Mouse (Mus musculus): ENCODE measurements at regions not wholly inside any gene's neighbourhood (a gene's known extent, or its start where the extent isn't known, plus 50 kb on each side); places are given as distances from the start of the nearest gene placed in this dataset.
A peak's percentile ranks its signal among the peaks of the same experiment; 100 is the strongest.
"Not testable (repeated sequence)": the region's sequence is repeated elsewhere in the genome, so short reads cannot be mapped to it uniquely, and the experiment has no call there.

DNA sequence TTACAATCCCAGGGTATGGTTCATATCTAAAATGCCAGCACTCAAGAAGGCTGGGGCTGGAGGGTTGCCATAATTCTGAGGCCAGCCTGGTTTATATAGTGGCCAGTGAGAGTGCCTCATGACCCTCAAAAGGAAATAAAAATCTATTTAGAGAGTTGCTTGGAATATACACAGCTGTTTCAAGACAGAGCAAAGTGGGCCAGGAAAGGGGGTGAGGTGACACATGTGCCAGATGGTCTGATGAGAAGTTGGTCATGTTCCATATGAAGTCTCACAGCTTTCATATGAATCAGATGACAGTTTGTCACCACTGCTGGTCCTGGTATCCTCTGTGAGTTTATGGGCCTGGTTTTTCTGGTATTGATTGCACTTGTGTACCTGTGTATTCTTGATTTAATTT is 261.5 kb upstream of the Ube2e3 start:
- intact Hi-C loops (cut with DNase I), result no loop called here
- DNase-seq, result peak; percentile 3 to 5

- intact Hi-C loops (cut with DNase I), result no loop called here
Observed at GRCm38 (mm10) chr2:78600753-78601152, 267.2 kb upstream of the Ube2e3 start.

GRCm38 (mm10) chr2:78598039-78598438 is 269.9 kb upstream of the Ube2e3 start:
- DNase-seq, result no peak
- intact Hi-C loops (cut with DNase I), result no loop called here

More at GRCm38 (mm10) chr2:78600753-78601152, 267.2 kb upstream of the Ube2e3 start:
- DNase-seq, result no peak

- no peak for DNase-seq
- intact Hi-C loops (cut with DNase I), result no loop called here
Observed at GRCm38 (mm10) chr2:78596251-78596650, 271.7 kb upstream of the Ube2e3 start.

DNA sequence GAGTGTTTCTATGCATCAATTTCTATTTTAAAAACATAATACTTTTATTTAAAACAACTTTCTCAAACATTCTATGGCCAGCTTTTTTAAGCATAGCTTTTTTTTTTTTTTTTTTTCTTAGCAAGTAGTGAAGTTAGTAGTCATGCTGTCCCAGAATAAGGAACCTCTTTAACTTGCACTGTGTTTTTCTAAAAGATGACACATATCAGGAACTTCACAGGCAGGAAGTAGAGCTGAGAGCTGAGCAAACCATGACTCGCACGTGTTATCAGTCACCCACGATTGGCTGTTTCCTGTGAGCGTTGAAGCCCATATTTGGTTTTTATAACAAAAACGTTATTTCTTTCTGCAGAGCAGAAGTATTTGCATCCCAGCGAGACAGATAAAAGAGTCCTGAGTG is 287.9 kb upstream of the Ube2e3 start:
- no peak for DNase-seq
- intact Hi-C loops (cut with DNase I), result no loop called here

- intact Hi-C loops (cut with DNase I), result no loop called here
- no peak for DNase-seq
Observed at GRCm38 (mm10) chr2:78572492-78572891, 295.4 kb upstream of the Ube2e3 start.

GRCm38 (mm10) chr2:78558128-78558527 is 309.8 kb upstream of the Ube2e3 start:
- intact Hi-C loops (cut with DNase I), result no loop called here
- DNase-seq, result no peak

DNA sequence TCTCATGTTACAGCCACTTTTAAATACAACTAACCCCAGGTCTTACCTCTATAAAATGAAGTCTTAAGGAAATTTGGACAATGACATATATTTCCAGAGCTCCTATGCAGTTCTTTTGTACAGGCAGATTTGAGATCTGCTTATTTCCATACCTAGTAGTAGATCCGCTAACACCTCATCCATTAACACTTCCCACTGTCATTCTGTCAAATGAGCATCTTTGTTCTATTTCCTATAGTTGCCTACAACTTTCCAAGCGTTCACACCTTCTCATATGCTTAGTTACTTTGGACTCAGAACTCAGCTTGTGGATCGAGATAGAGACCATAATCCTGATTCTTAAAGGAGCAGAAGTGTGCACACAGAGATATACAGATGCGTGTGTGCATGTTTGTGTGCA is 316.8 kb upstream of the Ube2e3 start:
- DNase-seq, result no peak

GRCm38 (mm10) chr2:78548683-78549467 is 319.0 kb upstream of the Ube2e3 start:
- intact Hi-C loops (cut with DNase I), result no loop called here
- DNase-seq, result no peak

More for the DNA sequence above, 316.8 kb upstream of the Ube2e3 start:
- intact Hi-C loops (cut with DNase I), result loop anchor here (5.0 kb wide), 1 partner anchor 504 kb away; no protein-coding TSS in a partner anchor

- intact Hi-C loops (cut with DNase I), result no loop called here
- DNase-seq, result peak; percentile 11 to 17
Observed at GRCm38 (mm10) chr2:78547286-78547685, 320.6 kb upstream of the Ube2e3 start.

GRCm38 (mm10) chr2:78540422-78540821 is 327.5 kb upstream of the Ube2e3 start:
- intact Hi-C loops (cut with DNase I), result no loop called here
- DNase-seq, result no peak

DNA sequence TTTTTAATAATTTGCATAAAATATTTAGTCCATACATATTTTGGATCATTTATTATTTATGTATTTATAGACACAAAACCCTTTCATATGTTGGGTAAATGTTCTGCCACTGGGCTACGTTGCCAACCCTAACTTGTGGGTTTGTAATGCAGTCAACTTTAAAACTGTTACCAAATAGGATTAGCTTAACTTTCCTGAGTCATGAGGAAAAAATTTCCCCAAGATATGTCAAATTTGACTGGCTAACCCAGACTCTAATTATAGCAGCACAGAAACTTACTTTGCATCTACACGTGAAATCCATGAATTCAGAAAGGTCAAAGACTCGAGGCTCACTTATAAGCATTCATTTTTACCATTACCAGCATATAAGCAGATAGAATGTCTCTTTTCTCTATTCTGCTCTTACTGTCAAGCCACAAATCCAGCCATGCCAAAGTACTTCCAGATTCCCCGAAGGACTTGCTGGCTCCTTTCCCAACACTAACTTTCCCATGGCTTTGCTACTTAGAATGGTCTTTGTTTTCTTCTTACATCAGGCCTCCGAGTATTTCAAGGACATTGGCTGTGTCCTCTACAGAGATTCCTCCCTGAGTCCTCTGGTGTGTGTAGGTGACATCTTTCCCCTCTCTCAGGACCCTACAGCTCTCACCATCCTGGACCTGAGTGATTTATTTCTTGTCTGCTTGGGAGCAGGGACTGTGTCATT is 328.2 kb upstream of the Ube2e3 start:
- intact Hi-C loops (cut with DNase I), result no loop called here
- DNase-seq, result peak; percentile 54 to 56

- DNase-seq, result peak in 1 of 2 experiments; percentile 8
- intact Hi-C loops (cut with DNase I), result no loop called here
Observed at GRCm38 (mm10) chr2:78537574-78537973, 330.4 kb upstream of the Ube2e3 start.

DNA sequence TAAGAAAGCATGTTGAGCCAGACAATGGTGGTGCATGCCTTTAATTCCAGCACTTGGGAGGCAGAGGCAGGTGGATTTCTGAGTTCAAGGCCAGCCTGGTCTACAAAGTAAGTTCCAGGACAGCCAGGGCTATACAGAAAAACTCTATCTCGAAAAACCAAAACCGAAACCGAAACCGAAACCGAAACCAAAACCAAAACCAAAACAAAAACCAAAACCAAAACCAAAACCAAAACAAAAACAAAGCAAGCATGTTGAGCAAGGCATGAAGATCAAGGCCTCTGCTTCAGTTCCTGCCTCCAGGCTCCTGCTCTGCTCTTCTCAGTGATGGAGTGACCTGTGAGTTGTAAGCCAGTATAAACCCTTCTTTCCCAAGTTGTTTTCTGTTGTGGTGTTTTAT is 334.0 kb upstream of the Ube2e3 start:
- DNase-seq; intact Hi-C loops (cut with DNase I): not testable (repeated sequence)

DNA sequence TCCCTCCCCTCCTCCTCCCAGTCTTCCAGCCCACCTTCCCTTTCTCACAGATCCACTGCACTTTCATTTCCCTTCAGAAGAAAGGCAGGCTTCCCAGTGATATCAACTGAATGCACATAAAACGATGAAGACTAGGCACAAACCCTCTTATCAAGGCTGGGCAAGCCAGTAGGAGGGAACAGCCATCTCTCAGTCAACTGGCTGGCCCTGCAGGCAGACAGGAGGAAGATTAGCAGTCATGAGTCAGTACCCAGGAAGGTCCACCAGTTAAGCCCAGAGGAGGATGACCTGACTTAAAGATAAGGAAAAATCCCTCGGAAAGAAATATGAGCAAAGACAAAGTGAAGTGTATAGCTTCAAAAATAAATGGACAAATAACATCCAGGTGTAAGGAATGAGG is 337.4 kb upstream of the Ube2e3 start:
- intact Hi-C loops (cut with DNase I), result no loop called here
- DNase-seq, result no peak

GRCm38 (mm10) chr2:78520258-78521023 is 347.5 kb upstream of the Ube2e3 start:
- intact Hi-C loops (cut with DNase I), result no loop called here
- no peak for DNase-seq

DNA sequence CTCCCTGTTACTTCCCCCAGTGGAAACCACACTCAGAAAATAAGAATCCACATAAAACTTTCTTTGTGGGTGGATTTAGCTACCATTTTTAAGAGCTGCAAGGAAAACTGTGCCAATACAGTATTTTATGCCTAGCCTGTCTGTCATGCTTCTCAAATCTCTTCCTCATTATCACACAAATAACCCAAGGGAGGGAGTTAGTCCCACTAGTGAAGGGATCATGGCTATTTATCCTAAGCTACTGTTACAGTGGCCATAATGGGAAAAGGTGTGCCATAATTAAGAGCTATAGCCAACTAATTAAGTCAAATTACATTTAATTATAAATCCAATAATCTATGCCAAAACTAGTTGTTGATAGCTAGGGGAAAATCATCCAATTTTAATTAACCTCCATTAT is 374.8 kb upstream of the Ube2e3 start:
- DNase-seq, result no peak
- intact Hi-C loops (cut with DNase I), result no loop called here

DNA sequence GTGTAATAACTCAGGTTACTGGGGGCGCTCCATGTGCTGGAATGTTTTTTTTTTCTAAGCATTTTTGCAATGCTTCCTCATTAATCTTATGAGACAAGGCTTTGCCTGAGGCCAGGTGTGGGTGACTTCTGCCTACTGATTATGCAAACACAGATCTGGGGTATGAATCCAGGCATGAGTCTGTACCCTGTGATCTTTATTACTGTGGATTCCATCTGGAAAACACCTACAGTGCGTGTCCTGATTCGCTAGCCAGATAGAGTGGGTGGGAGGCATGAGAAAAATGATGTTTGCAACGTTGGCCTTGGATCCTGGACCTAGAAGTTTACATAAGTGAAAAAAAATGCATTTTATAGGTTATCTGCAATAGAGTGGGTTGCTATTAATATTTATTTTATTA is 387.9 kb upstream of the Ube2e3 start:
- DNase-seq, result no peak
- intact Hi-C loops (cut with DNase I), result no loop called here

DNA sequence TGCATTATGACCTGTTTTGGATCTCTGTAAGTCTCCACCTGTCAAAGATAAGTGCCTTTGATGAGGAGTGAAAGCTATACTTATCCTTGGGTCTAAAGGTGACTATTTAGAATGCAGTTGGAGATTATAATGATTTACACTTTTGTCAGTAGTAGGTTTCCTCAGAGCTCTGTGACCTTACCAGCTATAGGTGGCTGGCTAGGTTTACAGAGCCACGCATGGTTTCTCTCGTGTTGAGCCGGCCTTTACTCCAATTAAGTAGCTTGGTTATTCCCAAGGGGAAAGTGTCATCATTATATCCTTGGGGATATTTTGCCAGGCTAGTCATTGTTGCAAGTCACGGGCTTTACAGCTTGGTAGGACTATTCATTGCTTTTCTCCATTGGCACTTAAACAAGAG is 408.5 kb upstream of the Ube2e3 start:
- intact Hi-C loops (cut with DNase I), result no loop called here
- DNase-seq, result no peak

- intact Hi-C loops (cut with DNase I), result no loop called here
- DNase-seq, result no peak
Observed at GRCm38 (mm10) chr2:78453411-78453810, 414.5 kb upstream of the Ube2e3 start.

GRCm38 (mm10) chr2:78436816-78437215 is 431.1 kb upstream of the Ube2e3 start:
- no peak for DNase-seq
- intact Hi-C loops (cut with DNase I), result no loop called here
